Mouse (Mus musculus) cerebellum, adult 8-10 months (tissue): ENCODE data around the gene Klc4.

Source experiments
- DNase-seq: peaks from one replicate; pipeline ENCODE4 v3.0.0; 2022

Gene Klc4

GRCm38 (mm10) chr17:46645561-46646321 is at the start of gene Klc4, which contains the start of gene Mrpl2:
Gene Klc4 (minus strand): TSS chr17:46646022.
Gene Mrpl2 (plus strand): TSS chr17:46646229.
- peak; percentile 99 for DNase-seq

- no peak for DNase-seq
These were observed 48.8 kb upstream of the Klc4 start for GRCm38 (mm10) chr17:46694517-46695063.

- no peak for DNase-seq
These were observed 45.6 kb upstream of the Klc4 start for GRCm38 (mm10) chr17:46691390-46691789.

- DNase-seq, result no peak
These were observed 44.8 kb upstream of the Klc4 start for GRCm38 (mm10) chr17:46690665-46691064.

- no peak for DNase-seq
These were observed 40.1 kb upstream of the Klc4 start for GRCm38 (mm10) chr17:46685913-46686312.

GRCm38 (mm10) chr17:46682654-46683389 is 37.0 kb upstream of the Klc4 start:
- DNase-seq, result no peak

GRCm38 (mm10) chr17:46681466-46682118 is 35.8 kb upstream of the Klc4 start:
- DNase-seq, result no peak

GRCm38 (mm10) chr17:46680760-46681373 is 35.0 kb upstream of the Klc4 start, which contains the start of gene Klhdc3:
Gene Klhdc3 (minus strand): TSS chr17:46680914.
- peak; percentile 96 for DNase-seq

- no peak for DNase-seq
These were observed 34.3 kb upstream of the Klc4 start for GRCm38 (mm10) chr17:46679843-46680759.

GRCm38 (mm10) chr17:46678911-46679310 is 33.1 kb upstream of the Klc4 start:
- DNase-seq, result no peak

GRCm38 (mm10) chr17:46678416-46678815 is 32.6 kb upstream of the Klc4 start, which contains the start of gene Mea1:
Gene Mea1 (plus strand): TSS chr17:46678793.
- no peak for DNase-seq

- no peak for DNase-seq
These were observed 28.9 kb upstream of the Klc4 start for GRCm38 (mm10) chr17:46674530-46675283.

GRCm38 (mm10) chr17:46673850-46674529 is 28.2 kb upstream of the Klc4 start, which contains the start of gene Rrp36:
Gene Rrp36 (minus strand): TSS chr17:46674352.
- DNase-seq, result peak; percentile 79

- no peak for DNase-seq
These were observed 24.1 kb upstream of the Klc4 start for GRCm38 (mm10) chr17:46669911-46670310.

GRCm38 (mm10) chr17:46667712-46668111 is 21.9 kb upstream of the Klc4 start:
- no peak for DNase-seq

- peak; percentile 69 for DNase-seq
These were observed 16.9 kb upstream of the Klc4 start for GRCm38 (mm10) chr17:46662730-46663129.

GRCm38 (mm10) chr17:46661981-46662380 is 16.2 kb upstream of the Klc4 start:
- peak; percentile 66 for DNase-seq

GRCm38 (mm10) chr17:46661351-46661750 is 15.5 kb upstream of the Klc4 start:
- DNase-seq, result peak; percentile 67

- DNase-seq, result no peak
These were observed 10.2 kb upstream of the Klc4 start for GRCm38 (mm10) chr17:46656054-46656453.
